Mouse (Mus musculus) liver, adult 2 months (tissue): ENCODE data around the gene Aldh5a1.

ENCODE experiments used
- CTCF ChIP-seq: fragments of 200-500 bp; IDR thresholded peaks from 2 replicates; pipeline ENCODE4 v1.5.1; 2011; ENCODE audit warnings: low read depth, low read length, control low read depth
- POLR2A ChIP-seq: fragments of 200-500 bp; IDR thresholded peaks from 2 replicates; pipeline ENCODE4 v1.6.1; 2011; ENCODE audit warnings: low read length, control low read depth; ENCODE audit not compliant: insufficient read depth; ENCODE audit errors: extremely low read depth

DNA sequence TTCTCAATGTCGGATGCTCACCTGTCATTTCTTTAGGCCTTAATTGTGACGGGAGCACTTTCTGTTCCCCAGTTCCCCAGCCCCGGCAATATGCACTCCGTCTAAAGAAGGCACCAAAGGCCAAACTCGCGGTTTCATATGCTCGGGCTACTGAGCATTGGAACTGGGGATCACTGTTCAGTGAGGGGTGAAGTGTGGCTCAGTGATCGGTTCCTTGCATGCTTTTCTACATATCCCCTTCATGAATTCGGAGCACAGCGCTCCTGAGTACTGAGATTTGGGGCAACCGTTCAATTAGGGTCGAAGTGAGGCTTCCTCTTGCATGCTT lies 342 bp upstream of the Aldh5a1 start:
- TF ChIP-seq POLR2A = no peak
- no peak for TF ChIP-seq CTCF
